Mouse (Mus musculus) brain, embryonic 14.5 days (tissue): ENCODE measurements around the gene Usp51. TPM values are rescaled to one million over a fixed set of nuclear protein-coding genes. Genes with fewer than 3 reads are reported as not detected.
A peak's percentile ranks its signal among the peaks of the same experiment; 100 is the strongest.
"Not testable (repeated sequence)": the region's sequence is repeated elsewhere in the genome, so short reads cannot be mapped to it uniquely, and the experiment has no call there.

Experiments used
- DNase-seq: peaks from one replicate; pipeline ENCODE4 v3.0.0-alpha.2; 2011; ENCODE audit warnings: low read depth
- CTCF ChIP-seq: fragments of 200-500 bp; IDR thresholded peaks from 2 replicates; pipeline ENCODE4 v1.5.1; 2012; ENCODE audit warnings: inconsistent platforms, mild to moderate bottlenecking, moderate library complexity, borderline replicate concordance; ENCODE audit not compliant: insufficient read depth, insufficient read length; ENCODE audit errors: extremely low read depth
- POLR2A ChIP-seq: fragments of 200-500 bp; IDR thresholded peaks from 2 replicates; pipeline ENCODE4 v1.6.1; 2012; ENCODE audit warnings: mild to moderate bottlenecking, inconsistent platforms, borderline replicate concordance; ENCODE audit not compliant: poor library complexity, insufficient read depth, insufficient read length, severe bottlenecking; ENCODE audit errors: extremely low read depth
- polyA plus RNA-seq: library from polyadenylated mRNA; depleted of rRNA; stranded (reverse); fragments of >200 nt; gene quantifications from 2 replicates; pipeline ENCODE4 v1.2.3, GENCODE M21; 2012; rRNA removed

Gene Usp51
- 1.8 and 2.3 TPM in 2 replicates for polyA plus RNA-seq

DNA sequence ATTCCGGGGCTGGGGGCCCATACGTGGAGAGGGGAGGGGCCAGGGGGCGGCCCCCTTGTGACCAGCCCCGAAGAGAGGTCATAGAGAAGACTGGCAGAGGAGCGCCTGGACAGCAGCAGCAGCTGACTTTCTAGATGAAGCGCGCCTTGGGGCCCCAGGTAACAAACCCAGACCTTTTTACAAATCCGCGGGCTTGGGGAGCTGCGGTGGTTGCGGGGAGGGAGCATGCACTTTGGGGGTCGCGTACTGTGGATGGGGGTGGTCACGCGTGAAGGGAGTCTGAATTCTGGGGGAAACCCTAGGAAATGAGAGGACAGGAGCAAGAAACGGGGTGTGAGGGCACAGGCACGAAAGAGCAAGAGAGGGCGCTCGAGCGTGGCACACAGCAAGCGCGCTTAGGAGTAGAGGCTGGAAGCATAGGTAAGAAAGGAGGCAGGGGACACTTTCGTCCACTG lies at the start of gene Usp51:
Gene Usp51 (plus strand): TSS at position 83 of the 455 bp plus-strand sequence.
- TF ChIP-seq CTCF: peak; percentile 31; the same call in 1 of the 2 replicates
- no peak for TF ChIP-seq POLR2A
- peak; percentile 80 for DNase-seq

DNA sequence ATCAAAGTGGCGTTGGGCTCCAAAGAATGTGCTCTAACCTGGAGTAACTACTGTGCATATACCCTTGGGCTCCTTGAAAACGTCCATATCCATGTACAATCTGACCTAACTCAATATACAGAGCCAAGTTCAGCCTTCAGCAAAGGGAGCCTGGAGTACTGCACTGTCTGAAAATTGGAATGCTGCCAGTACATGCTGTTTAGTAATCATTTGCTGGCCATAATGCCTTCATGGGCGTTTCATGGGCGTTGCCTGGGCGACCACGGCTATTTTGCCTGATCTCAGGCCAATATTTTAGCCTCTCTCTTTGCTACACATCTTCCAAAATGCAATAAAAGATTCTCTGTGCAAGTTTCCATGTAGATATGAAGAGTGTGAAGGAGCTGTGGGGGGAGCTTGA lies 36.7 kb upstream of the Usp51 start:
- TF ChIP-seq POLR2A (no peak), CTCF (no peak)
- DNase-seq: peak; percentile 74

DNA sequence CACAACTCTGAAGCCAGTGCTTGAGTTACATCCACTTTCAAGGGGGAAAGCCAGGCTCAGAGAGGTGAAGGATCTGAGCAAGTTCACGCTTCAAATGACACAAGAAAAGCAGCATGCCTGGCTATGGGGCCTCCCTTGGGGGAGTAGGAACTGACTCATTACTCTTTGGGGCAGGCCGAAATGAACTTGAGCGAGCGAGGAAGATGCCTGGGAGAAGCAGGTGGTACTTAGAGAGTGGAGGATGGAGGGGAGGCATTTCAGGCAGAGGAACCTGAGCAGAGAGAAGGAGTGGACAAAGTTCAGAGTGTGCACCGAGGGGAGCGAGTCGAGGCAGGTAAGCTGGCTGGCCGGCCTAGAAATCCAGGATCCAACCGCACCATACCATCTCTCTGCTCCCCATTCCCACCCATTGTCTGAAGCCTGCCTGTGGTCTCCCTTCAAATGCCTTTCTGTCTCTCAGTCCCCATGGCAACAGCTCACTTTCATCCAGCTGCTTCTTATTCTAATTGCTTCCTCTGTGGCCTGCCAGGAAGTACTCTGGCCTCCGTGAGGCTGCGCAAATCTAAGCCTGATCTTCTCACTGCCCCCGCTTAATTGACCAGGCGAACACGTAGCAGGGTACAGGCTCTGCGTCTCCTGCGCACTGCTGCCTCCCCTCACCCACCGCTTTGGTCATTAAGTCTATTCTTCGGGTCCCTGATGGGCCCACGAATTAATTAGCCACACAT lies 32.6 kb upstream of the Usp51 start:
- DNase-seq: not testable (repeated sequence)

DNA sequence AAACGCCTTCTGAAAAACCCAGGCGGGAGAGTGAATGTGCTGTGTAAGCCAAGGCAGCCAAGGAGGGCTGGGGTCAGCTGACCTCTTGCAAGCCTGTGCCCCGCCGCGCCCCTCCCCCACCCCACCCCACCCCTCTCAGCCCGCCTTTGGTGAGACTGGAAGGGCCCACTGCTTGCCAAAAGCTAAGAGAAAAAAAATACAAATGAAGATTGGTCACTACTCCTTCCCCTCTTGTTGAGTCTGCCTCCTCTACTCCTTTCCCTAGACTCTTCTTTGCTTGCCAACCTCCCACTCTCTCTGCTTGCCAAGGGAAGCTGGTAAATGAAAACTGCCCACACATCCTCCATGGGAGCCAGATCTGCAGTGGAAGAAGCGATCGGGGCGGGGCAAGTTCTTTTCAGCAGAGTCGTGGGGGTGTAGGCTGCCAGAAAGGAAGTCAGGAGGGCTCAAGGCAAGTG lies 32.0 kb upstream of the Usp51 start:
- TF ChIP-seq CTCF (no peak), POLR2A (no peak)
- peak; percentile 80 for DNase-seq

DNA sequence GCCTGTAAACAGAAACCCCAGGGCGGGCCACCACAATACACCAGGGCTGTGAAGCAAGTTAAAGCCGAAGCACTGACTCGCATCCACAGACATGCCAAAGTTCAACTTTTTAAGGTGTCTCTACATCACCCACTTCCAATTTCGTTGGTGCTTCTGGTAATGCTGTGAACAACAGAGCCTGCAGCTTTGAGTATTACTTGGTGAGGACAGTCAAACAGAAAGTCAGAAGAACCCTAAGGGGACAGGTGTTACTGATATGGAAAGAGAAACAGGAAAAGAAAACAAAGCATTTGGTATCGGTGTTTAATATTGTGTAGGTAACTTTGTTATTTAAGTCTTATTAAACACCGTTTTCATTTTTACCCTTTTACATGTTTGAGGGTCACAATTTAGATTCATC lies 29.7 kb upstream of the Usp51 start:
- no peak for TF ChIP-seq CTCF
- TF ChIP-seq POLR2A: no peak
- no peak for DNase-seq

DNA sequence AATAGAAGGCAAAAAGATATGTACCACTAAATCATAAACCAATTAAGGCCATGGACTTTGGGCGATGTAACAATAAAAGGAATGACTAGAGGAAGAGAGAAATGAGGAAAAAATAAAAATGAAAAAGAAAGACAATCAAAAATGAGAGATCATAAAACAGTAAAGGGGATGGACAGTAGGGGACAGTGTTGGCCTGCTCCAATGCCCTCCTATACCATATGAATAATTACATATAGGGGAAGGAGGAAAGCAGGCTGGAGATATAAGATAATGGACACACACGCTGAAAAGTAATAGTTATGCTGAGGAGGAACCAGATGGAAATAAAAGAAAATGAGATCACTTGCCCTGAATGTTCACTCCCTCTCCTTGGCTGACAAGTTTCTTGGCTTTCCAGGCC lies 21.3 kb upstream of the Usp51 start:
- TF ChIP-seq CTCF (no peak), POLR2A (no peak)

DNA sequence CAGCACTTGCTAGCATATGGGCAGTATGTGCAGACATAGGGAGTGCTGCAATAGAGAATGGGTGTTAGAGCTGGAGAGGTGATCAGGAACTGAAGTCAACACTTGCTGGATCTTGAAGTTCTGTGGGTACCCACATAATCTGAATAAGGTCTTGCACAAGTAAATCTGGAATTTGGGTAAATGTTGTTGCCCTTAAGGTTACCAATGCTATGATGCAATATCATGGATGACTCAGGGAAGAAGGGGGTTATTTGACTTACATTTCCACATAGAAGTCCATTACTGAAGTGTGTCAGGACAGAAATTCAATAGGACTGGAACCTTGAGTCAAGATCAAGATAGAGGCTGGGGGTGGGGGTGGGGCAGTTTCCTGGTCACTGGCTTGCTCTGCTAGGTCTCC lies 16.4 kb upstream of the Usp51 start:
- DNase-seq: not testable (repeated sequence)

More for the DNA sequence above, 21.3 kb upstream of the Usp51 start:
- no peak for DNase-seq

DNA sequence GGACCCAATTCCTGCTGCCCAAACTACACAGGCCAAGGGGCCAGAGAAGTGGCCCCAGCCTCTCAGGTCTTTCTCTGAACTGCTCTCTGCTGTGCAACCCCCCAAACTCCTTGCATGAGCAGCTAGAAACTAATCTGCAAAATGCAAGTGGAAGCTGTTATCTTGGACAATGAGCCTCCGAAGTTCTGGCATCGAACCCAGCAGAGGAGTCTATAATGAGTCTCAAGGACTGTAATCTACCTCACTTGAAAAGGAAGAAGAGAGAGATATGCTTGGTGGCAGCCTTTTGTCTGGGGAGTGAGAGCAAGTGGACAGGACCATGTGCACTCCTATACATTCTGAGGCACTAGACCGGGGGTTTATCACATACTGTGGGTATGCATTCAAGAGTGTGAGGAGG lies 10.2 kb upstream of the Usp51 start:
- DNase-seq: not testable (repeated sequence)

DNA sequence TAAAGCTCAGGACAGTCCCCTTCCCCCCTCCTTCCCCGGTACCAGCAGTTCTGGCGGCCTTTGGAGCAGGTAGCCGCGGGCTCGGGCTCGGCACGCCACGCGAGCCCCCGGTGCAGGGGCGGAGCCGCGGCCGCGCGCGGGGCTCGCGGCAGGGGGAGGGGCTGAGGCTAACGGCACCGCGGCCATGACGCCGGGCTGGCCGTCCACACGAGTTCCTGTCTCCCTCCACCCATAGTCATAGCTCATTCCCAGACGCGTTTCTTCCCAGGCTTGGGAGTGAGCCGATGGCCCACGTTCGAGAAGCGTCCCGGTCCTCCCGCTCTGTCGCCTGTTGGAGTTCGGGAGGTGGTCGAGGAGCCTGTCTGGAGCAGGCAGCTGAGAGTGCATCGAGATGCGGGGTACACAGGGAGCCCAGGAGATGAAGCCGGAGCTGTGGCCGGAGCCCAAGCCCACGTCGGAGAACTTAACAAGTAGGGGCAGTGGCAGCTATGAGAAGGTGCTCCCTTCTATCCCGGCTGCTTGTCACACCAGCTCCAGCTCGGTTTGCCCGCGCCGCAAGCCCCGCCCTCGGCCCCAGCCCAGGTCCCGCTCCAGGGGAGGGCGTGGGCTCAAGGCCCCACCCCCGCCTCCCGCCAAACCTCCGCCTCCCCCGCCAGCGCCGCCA lies 884 bp downstream of the Usp51 start:
- TF ChIP-seq POLR2A: peak; percentile 41; the same call in 1 of the 2 replicates
- no peak for TF ChIP-seq CTCF
- DNase-seq: peak; percentile 78

DNA sequence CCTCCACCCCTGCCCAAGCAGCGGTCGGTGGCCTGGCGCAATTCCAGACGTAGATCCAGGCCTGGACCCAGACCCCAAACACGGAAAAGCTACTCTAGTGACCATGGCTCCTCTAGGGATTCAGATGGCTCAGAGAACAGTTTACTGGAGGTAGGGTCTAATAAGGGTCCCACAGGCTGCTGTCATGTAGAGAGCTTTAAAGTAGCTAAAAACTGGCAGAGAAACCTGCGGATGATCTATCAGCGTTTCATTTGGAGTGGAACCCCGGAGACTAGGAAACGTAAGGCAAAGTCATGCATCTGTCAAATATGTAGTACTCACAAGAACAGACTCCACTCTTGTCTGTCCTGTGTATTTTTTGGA lies 1.4 kb downstream of the Usp51 start:
- TF ChIP-seq CTCF (no peak), POLR2A (no peak)
- no peak for DNase-seq

DNA sequence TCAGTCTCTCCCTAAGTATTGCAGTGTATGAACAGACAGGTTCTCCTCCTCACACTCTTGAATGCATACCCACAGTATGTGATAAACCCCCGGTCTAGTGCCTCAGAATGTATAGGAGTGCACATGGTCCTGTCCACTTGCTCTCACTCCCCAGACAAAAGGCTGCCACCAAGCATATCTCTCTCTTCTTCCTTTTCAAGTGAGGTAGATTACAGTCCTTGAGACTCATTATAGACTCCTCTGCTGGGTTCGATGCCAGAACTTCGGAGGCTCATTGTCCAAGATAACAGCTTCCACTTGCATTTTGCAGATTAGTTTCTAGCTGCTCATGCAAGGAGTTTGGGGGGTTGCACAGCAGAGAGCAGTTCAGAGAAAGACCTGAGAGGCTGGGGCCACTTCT lies 19.0 kb downstream of the Usp51 start:
- not testable (repeated sequence) for DNase-seq

DNA sequence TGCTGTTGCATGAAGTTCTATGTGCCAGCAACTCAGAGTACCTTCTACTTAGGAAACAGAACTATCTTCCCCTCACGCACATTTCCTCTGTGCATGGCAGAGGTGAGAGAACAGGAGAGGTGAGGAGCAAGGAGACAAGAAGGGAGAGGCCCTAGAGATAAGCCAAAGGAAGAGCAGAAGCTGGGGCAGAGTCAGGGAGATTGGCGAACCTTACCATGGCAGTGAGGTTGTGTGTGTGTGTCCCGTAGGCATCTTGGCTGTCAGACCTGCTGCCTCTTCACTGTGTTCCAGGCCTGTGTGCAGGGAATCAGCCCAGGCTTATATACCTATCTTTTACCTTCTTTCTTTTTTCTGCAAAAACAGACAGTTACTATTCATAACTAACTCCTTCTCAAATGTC lies 19.4 kb downstream of the Usp51 start:
- not testable (repeated sequence) for DNase-seq

DNA sequence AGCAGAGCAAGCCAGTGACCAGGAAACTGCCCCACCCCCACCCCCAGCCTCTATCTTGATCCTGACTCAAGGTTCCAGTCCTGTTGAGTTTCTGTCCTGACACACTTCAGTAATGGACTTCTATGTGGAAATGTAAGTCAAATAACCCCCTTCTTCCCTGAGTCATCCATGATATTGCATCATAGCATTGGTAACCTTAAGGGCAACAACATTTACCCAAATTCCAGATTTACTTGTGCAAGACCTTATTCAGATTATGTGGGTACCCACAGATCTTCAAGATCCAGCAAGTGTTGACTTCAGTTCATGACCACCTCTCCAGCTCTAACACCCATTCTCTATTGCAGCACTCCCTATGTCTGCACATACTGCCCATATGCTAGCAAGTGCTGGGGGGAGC lies 25.3 kb downstream of the Usp51 start:
- DNase-seq: not testable (repeated sequence)
